Mouse (Mus musculus): Measurements from ENCODE around the gene Lrp11.

DNA sequence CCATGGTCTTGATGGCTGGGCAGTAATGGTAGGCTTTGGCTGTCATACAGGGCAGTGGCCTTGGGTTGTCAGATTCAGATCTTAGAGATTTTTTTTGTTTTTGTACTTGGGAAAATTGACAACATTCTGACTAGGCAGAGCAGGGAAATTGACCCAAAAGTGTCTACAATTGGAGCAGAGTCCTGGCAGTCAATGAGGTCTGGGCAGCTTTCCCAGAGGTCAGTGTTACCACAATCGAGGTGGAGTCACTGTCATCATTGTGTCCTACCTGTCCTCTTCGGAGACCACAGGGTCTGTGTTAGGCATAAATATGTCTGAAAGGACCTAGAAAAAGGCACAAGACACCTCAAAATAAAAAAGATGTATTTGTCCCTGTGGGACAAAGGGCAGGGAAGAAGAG, 2.8 kb upstream of the Lrp11 start:
- no peak for TF ChIP-seq EP300 (IDR thresholded peaks at IDR 0.05; ENCODE audit: low read depth)
- no peak for TF ChIP-seq CTCF (IDR thresholded peaks at IDR 0.05; ENCODE audit: low read depth)

Measured in heart, postnatal 0 days (tissue).